Mouse (Mus musculus) embryonic facial prominence, embryonic 10.5 days (tissue): Measurements from ENCODE around the gene Mettl8. TPM values are rescaled to one million over a fixed set of nuclear protein-coding genes. Genes with fewer than 3 reads are reported as not detected.

Experiments
- DNase-seq: peaks from one replicate; pipeline ENCODE4 v3.0.0-alpha.2; 2017; ENCODE audit warnings: low spot score
- H3K27ac ChIP-seq: fragments of 300-500 bp; sonication (generic); replicated peaks from 2 replicates; pipeline ENCODE4 v1.5.1; 2016; ENCODE audit warnings: mild to moderate bottlenecking
- H3K27me3 ChIP-seq: fragments of 300-500 bp; sonication (generic); replicated peaks from 2 replicates; pipeline ENCODE4 v1.6.1; 2016; ENCODE audit warnings: low read depth, mild to moderate bottlenecking; ENCODE audit not compliant: poor library complexity, severe bottlenecking
- H3K36me3 ChIP-seq: fragments of 300-500 bp; sonication (generic); replicated peaks from 2 replicates; pipeline ENCODE4 v1.6.1; 2016; ENCODE audit warnings: mild to moderate bottlenecking, moderate library complexity
- H3K4me1 ChIP-seq: fragments of 300-500 bp; sonication (generic); 2 replicates; pipeline ENCODE4 v1.6.1; 2016
- H3K4me3 ChIP-seq: fragments of 300-500 bp; sonication (generic); 2 replicates; pipeline ENCODE4 v1.5.1; 2016; ENCODE audit warnings: mild to moderate bottlenecking, moderate library complexity
- H3K9me3 ChIP-seq: fragments of 300-500 bp; sonication (generic); 2 replicates; pipeline ENCODE4 v1.6.1; 2016; ENCODE audit warnings: mild to moderate bottlenecking
- WGBS: fragments of 180-500 bp; shearing (Covaris S2); methylation state at CpG from one replicate; pipeline ENCODE4 v1.1.7; 2016; 5-methylcytosine and 5-hydroxymethylcytosine counted together
- polyA plus RNA-seq: library from polyadenylated mRNA; unstranded; fragments of >200 nt; fragmentation: Nextera tagmentation; extraction: Ambion mirVana; gene quantifications from 2 replicates; pipeline ENCODE4 v1.2.1, GENCODE M21; 2016

Mettl8 gene
- polyA plus RNA-seq: 20.4 and 24.9 TPM in 2 replicates

DNA sequence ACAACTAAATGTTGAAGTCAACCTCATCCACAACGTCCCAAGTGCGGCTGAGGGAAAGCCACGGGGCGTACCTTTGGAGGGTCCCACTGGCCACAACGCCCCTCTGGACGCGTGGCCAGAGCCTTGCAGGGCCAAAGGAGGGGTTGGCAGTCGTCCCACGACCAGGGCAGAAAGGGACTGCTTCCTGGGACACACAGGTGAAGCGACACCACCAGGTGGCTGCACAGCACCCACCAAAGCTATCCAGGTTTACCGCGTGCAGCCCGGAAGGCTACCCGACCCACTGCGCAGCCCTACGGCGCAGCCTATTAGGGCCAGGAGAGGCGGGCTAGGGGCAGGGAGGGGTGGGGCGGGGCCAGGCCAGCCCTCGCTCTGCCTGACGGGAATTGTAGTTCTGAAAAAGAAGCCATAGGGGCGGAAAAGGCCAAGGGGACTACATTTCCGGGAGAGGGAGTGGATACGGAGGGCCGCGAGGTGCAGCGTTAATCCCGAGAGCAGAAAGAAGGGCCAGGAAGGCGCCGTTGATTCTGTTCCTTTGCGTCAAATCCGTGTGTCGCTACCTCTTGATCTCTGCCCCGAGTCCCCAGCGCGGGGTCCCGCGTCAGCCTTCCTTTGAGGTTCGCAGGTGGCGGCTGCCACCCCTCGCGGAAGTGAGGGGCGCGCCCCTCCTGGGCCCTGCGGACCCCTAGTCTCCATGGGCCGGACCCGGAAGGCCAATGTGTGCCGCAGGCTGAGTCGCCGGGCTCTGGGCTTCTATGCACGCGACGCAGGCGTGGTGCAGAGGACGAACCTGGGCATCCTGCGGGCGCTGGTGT, at the start of gene Mettl8, which contains the start of gene Dcaf17:
Gene Mettl8 (minus strand): TSS at position 284 of the 815 bp plus-strand sequence.
Gene Dcaf17 (plus strand): TSS at position 29 of the 815 bp plus-strand sequence.
- under 1% methylated on average over 57 of the region's 57 CpGs for WGBS
- Histone ChIP-seq H3K4me3 (peak within 1 kb of the TSS; percentile 68), H3K27me3 (no peaks in the 10 kb centered on the region), H3K27ac (peak within 1 kb of the TSS; percentile 94), H3K9me3 (no peaks in the 10 kb centered on the region), H3K4me1 (peaks cover 15% of the 10 kb centered on the region), H3K36me3 (peaks cover 19% of the 10 kb centered on the region)
- DNase-seq: peak; percentile 96

DNA sequence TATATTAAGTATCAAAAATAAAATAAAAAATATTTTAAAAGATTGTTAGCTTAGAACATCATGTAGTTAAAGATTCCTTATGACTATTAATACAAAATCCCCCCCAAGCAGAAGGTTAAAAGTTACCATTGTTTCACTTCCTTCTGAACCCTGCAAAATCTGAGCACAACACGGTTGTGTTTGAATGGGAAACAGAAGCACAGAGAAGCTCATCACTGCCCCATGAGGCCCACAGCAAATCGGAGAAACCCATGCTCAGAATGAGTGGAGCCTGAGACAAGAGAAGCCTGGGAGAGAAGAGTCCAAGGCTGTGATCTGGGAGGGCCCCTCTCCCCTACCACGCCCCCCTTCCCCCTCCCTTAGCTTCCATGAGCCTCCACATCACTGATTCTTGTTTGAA, 49.3 kb upstream of the Mettl8 start:
- no peak overlapping the region for H3K27ac ChIP-seq
- H3K4me1 ChIP-seq: peaks cover 6% of the 10 kb centered on the region; the same call in 1 of the 2 replicates
- H3K4me3 ChIP-seq: no peak overlapping the region
- H3K36me3 ChIP-seq: peaks cover 9% of the 10 kb centered on the region
- no peaks in the 10 kb centered on the region for H3K27me3 ChIP-seq
- H3K9me3 ChIP-seq: no peaks in the 10 kb centered on the region
- no peak for DNase-seq
- 68% methylated on average over 3 of the region's 3 CpGs for WGBS

DNA sequence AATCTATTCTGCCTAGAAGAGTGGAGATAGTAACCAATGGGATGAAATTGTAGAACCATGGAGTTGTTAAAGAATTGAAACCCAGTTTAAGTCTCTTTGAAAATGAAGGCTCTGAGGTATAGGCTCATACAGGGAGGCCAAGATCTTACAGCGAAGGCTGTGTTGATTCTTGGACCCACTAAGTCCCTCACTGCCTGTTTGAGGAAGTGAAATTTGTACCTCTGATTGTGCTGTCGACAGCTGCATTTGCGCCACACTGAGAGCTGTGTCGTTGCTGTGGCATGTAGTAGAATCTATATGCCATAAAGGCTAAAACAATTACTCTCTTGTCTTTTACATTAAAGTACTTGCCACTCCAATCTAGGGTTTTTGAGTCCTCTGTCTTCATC, 47.9 kb upstream of the Mettl8 start:
- Histone ChIP-seq H3K4me1 (peaks cover 6% of the 10 kb centered on the region; the same call in 1 of the 2 replicates), H3K36me3 (peaks cover 14% of the 10 kb centered on the region), H3K4me3 (no peak overlapping the region), H3K9me3 (no peaks in the 10 kb centered on the region), H3K27ac (no peak overlapping the region), H3K27me3 (no peaks in the 10 kb centered on the region)
- WGBS: 90% methylated on average over 4 of the region's 4 CpGs
- DNase-seq: no peak

DNA sequence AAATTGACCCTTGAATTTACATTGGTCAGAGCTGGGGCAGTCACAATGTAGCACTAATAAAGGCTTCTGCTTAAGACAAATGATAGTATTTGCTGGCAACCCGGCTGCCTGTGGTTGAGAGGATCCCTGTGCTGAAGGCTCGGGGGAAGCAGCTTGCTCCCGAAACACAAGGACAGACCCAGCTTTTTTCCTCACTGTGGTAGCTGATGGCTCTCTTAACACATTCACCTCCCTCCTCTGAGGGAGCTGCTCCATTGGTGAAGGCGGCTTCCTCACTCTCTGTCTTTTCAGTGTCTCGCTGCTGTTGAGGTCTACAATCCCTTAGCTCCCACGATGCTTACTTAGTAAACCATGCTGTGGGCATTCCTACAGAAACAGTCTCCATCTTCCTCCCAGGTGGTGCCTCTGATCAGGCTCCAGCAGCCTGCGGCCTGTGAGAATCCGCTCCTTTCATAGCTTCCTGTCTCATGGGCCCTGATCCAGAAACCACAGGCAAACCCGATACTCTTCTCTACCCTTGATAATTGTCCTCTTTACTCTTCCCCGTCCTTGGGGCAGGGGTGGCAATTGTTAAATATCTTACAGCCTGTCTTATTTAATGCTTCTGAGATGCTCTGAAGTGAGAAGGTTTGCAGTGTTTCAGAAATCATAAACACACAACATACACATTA, 47.4 kb upstream of the Mettl8 start:
- WGBS: 83% methylated on average over 10 of the region's 10 CpGs
- no peak overlapping the region for H3K4me3 ChIP-seq

DNA sequence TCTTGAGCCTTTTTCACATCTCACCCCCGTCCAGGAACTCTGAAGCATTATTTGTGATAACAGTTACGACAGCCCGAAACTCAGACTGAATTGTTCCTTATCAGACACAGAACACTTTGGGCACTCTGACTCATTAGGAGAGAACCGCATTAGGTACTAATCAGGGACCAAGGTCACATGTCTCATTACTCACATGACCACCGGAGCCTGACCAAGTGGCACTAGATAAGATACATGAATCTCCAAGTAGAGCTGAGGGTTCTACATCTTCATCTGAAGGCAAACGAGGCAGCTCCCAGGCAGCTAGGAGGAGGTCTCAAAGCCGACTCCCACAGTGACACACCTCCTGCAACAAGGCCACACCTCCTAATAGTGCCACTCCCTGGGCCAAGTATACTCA, 40.8 kb upstream of the Mettl8 start:
- WGBS: 86% methylated on average over 7 of the region's 7 CpGs
- DNase-seq: no peak
- Histone ChIP-seq H3K27me3 (no peaks in the 10 kb centered on the region), H3K9me3 (no peaks in the 10 kb centered on the region), H3K4me3 (no peak overlapping the region), H3K4me1 (no peaks in the 10 kb centered on the region), H3K36me3 (peaks cover 26% of the 10 kb centered on the region), H3K27ac (no peak overlapping the region)

More for the DNA sequence above, 47.4 kb upstream of the Mettl8 start:
- no peak for DNase-seq
- Histone ChIP-seq H3K4me1 (peaks cover 6% of the 10 kb centered on the region; the same call in 1 of the 2 replicates), H3K27ac (no peak overlapping the region), H3K36me3 (peaks cover 14% of the 10 kb centered on the region), H3K9me3 (no peaks in the 10 kb centered on the region), H3K27me3 (no peaks in the 10 kb centered on the region)

DNA sequence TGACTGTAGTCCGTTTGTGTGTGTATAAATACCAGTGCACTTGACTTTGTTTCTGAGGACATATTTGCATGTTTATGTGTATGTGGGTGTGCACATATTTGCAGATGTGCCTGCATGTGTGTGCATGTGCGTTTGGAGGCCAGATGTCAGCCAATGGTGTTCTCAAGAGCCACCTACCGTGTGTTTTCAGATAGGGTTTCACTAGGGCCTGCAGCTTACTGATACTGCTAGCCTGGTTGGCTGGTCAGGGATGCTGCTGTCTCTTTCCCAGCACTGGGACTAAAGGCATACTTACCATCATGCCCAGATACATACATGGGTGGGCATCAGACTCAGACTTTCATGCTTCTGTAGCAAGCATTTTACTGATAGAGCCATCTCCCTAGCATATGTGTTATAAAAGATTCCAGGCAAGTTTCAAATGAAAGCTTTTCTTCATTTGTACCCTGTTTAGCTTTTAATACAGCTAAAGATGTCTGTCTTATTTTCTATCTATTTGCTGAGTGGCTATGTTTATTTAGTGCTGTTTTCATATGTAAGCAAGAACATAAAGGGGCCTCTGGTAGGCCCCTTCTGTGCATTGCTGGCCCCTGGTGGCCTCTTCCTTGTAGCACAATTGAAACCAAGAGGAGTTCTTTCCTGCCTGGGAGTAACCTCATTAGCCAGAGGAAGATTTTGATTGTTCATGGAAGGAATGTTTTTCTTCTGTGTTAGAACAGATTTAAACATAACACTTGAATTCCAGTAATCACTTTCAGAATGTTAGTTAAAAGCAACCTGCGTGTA, 35.5 kb upstream of the Mettl8 start:
- Histone ChIP-seq H3K27me3 (no peaks in the 10 kb centered on the region), H3K9me3 (no peaks in the 10 kb centered on the region), H3K36me3 (peaks cover 47% of the 10 kb centered on the region), H3K27ac (no peak overlapping the region), H3K4me3 (no peak overlapping the region), H3K4me1 (no peaks in the 10 kb centered on the region)
- 85% methylated on average over 4 of the region's 4 CpGs for WGBS
- no peak for DNase-seq

DNA sequence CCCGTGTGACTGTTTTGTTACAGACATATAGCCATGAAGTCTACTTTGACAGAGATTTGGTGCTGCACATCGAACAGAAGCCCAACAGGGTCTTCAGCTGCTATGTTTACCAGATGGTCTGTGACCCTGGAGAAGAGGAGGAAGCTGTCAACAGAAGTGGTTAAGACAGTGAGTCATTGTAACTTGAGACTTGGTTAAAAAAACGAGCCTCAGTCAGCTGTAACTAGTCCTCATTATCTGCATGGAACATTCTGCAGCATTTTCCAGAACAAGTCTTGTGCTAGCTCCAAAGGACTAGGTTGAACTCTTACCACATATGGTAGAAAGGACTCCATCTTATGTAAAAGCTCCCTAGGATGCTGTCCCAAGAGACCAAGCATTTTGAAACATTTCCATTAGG, 34.4 kb upstream of the Mettl8 start:
- Histone ChIP-seq H3K36me3 (peaks cover 49% of the 10 kb centered on the region), H3K9me3 (no peaks in the 10 kb centered on the region), H3K4me1 (no peaks in the 10 kb centered on the region), H3K4me3 (no peak overlapping the region), H3K27me3 (no peaks in the 10 kb centered on the region), H3K27ac (no peak overlapping the region)
- no peak for DNase-seq
- 69% methylated on average over 3 of the region's 3 CpGs for WGBS

DNA sequence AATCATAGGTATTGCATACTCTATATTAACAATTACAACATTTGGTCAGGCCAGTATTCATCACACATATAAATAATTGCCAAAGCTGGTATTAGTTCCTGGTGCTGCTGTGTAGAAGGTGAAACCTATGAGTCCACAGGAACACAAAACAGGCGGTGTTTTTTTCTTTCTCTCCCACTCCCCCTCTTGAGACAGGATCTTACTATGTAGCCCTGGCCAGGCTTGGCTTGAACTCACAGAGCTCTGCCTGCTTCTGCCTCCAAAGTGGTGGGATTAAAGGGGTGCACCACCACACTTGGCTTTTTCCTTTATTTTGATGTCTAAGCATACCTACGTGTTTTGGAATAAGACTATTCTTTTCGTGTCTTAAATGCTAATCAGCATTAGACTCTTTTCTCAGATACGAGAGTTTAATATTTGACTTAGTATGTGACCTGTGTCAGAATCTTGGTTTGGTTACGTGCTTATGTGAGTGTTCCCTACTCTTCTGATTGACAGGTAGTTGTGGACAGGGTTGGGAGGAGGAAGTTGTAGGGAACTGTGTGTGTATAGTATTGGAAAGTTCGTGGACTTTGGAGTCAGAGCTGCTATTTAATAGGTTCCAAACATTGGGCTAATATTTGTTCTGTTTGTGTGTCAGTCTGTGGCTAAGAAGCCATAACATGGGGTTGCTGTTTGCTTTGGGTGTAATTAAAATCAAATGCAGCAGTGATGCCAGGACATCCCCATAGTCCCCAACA, 28.2 kb upstream of the Mettl8 start:
- Histone ChIP-seq H3K27ac (no peak overlapping the region), H3K27me3 (no peaks in the 10 kb centered on the region), H3K9me3 (no peaks in the 10 kb centered on the region), H3K4me1 (no peaks in the 10 kb centered on the region), H3K36me3 (peaks cover 51% of the 10 kb centered on the region), H3K4me3 (no peak overlapping the region)
- DNase-seq: no peak
- 91% methylated on average over 6 of the region's 6 CpGs for WGBS

DNA sequence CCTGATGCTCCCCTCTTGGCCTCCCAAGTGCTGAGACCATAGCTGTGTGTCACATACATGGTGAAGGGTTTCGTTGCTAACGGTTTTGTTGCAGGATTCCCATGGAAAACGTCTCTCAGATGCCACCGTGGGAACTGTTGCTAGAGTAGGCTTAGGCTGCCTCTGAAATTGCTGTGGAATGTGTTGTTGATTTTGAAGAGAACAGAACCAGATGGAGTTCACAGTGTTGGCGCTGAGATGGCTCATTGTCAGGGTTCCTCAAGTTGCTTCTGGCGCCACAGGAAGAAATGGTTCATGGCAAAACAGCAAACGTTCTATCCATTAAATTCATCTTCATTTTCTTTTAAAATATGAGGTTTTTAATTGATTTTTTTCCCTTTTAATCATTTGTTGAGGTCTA, 27.0 kb upstream of the Mettl8 start:
- H3K27ac ChIP-seq: no peak overlapping the region
- DNase-seq: no peak
- H3K36me3 ChIP-seq: peaks cover 39% of the 10 kb centered on the region
- no peaks in the 10 kb centered on the region for H3K4me1 ChIP-seq
- WGBS: 79% methylated on average over 7 of the region's 7 CpGs
- no peaks in the 10 kb centered on the region for H3K9me3 ChIP-seq
- no peaks in the 10 kb centered on the region for H3K27me3 ChIP-seq
- H3K4me3 ChIP-seq: no peak overlapping the region

DNA sequence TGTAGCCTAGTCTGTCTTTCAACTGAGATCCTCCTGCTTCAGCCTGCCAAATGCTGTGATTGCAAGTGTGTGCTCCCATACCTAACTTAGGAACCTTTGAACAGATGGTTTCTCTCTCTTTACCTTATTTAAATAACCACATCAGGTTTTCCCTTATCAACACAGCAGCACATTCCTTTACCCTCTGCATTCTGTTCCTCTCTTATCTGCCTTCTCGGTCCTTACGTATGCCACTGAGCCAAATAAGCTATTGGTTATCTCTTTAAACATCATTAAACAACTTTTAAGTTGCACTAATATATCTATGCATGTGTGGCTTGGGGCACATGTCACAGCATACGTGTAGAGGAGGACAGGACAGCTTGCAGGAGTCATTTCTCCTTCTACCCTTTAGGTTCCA, 18.4 kb upstream of the Mettl8 start:
- H3K4me1 ChIP-seq: no peaks in the 10 kb centered on the region
- H3K27ac ChIP-seq: no peak overlapping the region
- DNase-seq: no peak
- H3K9me3 ChIP-seq: no peaks in the 10 kb centered on the region
- WGBS: 94% methylated on average over 3 of the region's 3 CpGs
- H3K4me3 ChIP-seq: no peak overlapping the region
- no peaks in the 10 kb centered on the region for H3K27me3 ChIP-seq
- H3K36me3 ChIP-seq: peaks cover 6% of the 10 kb centered on the region; the same call in 1 of the 2 replicates

DNA sequence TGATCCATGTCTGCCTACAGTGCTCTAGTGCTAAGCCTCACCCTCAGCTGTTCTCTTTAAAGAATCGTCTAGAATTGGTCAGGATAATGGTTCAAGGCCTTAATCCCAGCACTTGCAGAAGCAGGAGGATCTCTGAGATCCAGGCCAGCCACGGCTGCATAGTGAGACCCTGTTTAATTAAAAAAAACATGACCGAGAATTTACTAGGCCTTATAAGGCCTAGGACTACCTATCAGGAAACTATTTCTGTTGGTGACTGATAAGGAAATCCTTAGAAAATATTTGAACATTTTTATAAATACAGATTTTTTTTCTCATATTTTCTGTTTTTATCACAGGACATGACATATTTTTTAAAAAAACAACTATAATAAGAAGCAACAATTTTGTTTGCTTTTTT, 17.9 kb upstream of the Mettl8 start:
- H3K4me1 ChIP-seq: no peaks in the 10 kb centered on the region
- H3K27ac ChIP-seq: no peak overlapping the region
- WGBS: 86% methylated on average over 3 of the region's 3 CpGs
- no peaks in the 10 kb centered on the region for H3K27me3 ChIP-seq
- no peaks in the 10 kb centered on the region for H3K9me3 ChIP-seq
- H3K36me3 ChIP-seq: peaks cover 6% of the 10 kb centered on the region; the same call in 1 of the 2 replicates
- H3K4me3 ChIP-seq: no peak overlapping the region
- no peak for DNase-seq

DNA sequence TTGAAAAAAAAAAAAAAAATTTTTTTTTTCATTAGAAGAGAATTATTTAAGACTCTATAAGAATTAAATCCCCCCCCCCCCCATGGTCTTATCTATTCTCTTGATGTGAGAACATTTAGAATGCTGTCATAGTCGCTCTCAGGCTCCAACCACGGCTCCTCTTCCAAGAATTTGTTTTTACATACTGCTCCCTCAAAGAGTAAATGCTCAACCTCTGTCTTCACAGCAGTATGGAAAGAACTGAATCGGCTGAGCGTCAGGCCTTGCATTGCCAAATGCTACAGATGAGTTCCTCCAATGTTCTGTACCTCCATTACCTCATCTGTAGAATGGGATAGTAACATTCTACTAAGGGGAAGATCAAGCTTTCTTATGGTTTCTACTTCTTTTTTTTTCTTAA, 16.2 kb upstream of the Mettl8 start:
- Histone ChIP-seq H3K36me3 (peaks cover 4% of the 10 kb centered on the region; the same call in 1 of the 2 replicates), H3K27ac (no peak overlapping the region), H3K9me3 (no peaks in the 10 kb centered on the region), H3K27me3 (no peaks in the 10 kb centered on the region), H3K4me3 (no peak overlapping the region), H3K4me1 (no peaks in the 10 kb centered on the region)
- no peak for DNase-seq
- 94% methylated on average over 4 of the region's 4 CpGs for WGBS
